Mouse (Mus musculus) E14TG2a.4 (cell line): ENCODE measurements at regions not wholly inside any gene's neighbourhood (a gene's known extent, or its start where the extent isn't known, plus 50 kb on each side); places are given as distances from the start of the nearest gene placed in this dataset.

ENCODE experiments used
- CTCF ChIP-seq: conservative IDR thresholded peaks from 2 replicates; pipeline ENCODE4 v1.5.1; 2014; ENCODE audit warnings: low read length
- NANOG ChIP-seq: IDR thresholded peaks from 2 replicates; pipeline ENCODE4 v1.6.1; 2014; ENCODE audit warnings: borderline replicate concordance, low read length, mixed read lengths
- POU5F1 ChIP-seq: IDR thresholded peaks from 2 replicates; pipeline ENCODE4 v1.6.1; 2014; ENCODE audit warnings: low read length, borderline replicate concordance

- no peak for TF ChIP-seq CTCF
- TF ChIP-seq NANOG: no peak
- TF ChIP-seq POU5F1: no peak
These were observed 510.2 kb downstream of the Isl1 start for GRCm38 (mm10) chr13:115799294-115799693.
